Mouse (Mus musculus): ENCODE data around the gene Nfkbia. TPM values are rescaled to one million over a fixed set of nuclear protein-coding genes. Genes with fewer than 3 reads are reported as not detected.

Gene Nfkbia
- total and polyA plus RNA-seq, 3 experiments, result 9.3 to 15.9 TPM; not detected in 1

DNA sequence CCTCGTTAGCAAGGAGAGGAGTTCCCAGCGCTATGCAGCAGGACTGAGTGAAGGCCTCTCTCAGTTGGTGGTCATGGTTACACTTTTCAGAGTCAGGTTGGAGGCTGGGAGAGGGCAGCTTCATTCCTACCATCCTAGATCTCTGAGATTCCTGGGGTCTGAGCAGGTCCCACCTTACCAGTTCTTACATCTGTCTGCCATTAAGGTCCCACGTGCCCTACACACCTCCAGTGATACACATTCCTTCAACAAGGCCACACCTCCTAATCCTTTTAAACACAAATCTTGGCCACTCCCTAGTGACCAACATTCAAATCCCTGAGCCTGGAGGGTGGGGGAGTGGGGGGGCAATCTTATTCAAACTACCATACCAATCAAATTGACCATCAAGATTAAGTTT, 36.3 kb downstream of the Nfkbia start:
- Histone ChIP-seq H3K9ac (ENCODE audit: control insufficient read depth, low read depth, low read length, poor library complexity, severe bottlenecking) (no peak overlapping the region), H3K79me2 (ENCODE audit: control insufficient read depth, insufficient read depth, low read length, poor library complexity) (no peaks in the 10 kb centered on the region), H3K4me1 (ENCODE audit: control insufficient read depth in 1 of 2, insufficient read depth in 2 of 2, low read length in 2 of 2) (peaks cover 0 to 4% of the 10 kb centered on the region in 2 experiments; a peak in 2 of 4 replicates), H3K36me3 (ENCODE audit: control insufficient read depth in 1 of 2, insufficient read depth in 2 of 2, low read length in 2 of 2) (no peaks in the 10 kb centered on the region), H3K4me3 (ENCODE audit: control insufficient read depth in 1 of 2, insufficient read depth in 1 of 2, low read depth in 2 of 2, low read length in 2 of 2) (no peak overlapping the region), H3K27ac (ENCODE audit: control insufficient read depth, low read depth, low read length) (no peak overlapping the region), H3K9me3 (replicated peaks; ENCODE audit: insufficient read depth, low read length) (no peaks in the 10 kb centered on the region), H3K27me3 (ENCODE audit: control insufficient read depth in 1 of 2, insufficient read depth in 2 of 2, low read length in 2 of 2) (peaks cover 17 to 20% of the 10 kb centered on the region in 2 experiments)
- TF ChIP-seq UBTF (IDR thresholded peaks at IDR 0.05; ENCODE audit: borderline replicate concordance, insufficient read depth, low read depth, low read length), result no peak
- no peak for DNase-seq (ENCODE audit: low read depth, low spot score)

DNA sequence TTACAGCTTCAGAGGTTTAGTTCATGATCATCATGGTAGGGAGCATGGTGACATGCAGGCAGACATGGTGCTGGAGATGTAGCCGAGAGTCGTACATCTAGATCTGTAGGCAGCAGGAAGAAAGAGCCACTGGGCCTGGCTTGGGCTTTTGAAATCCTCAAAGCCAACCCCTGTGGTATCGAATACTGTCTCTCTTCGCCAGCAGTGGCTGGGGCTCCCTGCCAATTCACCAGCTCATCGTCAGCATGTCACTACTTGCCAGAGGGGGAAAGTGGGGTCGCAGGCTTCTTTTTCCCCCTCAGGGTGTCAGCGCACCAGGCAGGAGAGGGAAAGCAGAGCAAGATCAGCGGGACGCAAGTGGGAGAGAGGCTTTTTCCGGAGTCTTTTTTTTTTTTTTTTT, 37.2 kb downstream of the Nfkbia start:
- Histone ChIP-seq H3K9ac (ENCODE audit: control insufficient read depth, low read depth, low read length, poor library complexity, severe bottlenecking) (no peak overlapping the region), H3K27me3 (ENCODE audit: control insufficient read depth in 1 of 2, insufficient read depth in 2 of 2, low read length in 2 of 2) (peaks cover 14 to 20% of the 10 kb centered on the region in 2 experiments), H3K79me2 (ENCODE audit: control insufficient read depth, insufficient read depth, low read length, poor library complexity) (no peaks in the 10 kb centered on the region), H3K9me3 (replicated peaks; ENCODE audit: insufficient read depth, low read length) (no peaks in the 10 kb centered on the region), H3K27ac (ENCODE audit: control insufficient read depth, low read depth, low read length) (no peak overlapping the region), H3K36me3 (ENCODE audit: control insufficient read depth in 1 of 2, insufficient read depth in 2 of 2, low read length in 2 of 2) (no peaks in the 10 kb centered on the region; a peak in 1 of 4 replicates), H3K4me1 (ENCODE audit: control insufficient read depth in 1 of 2, insufficient read depth in 2 of 2, low read length in 2 of 2) (peaks cover 0 to 4% of the 10 kb centered on the region in 2 experiments; a peak in 2 of 4 replicates), H3K4me3 (ENCODE audit: control insufficient read depth in 1 of 2, insufficient read depth in 1 of 2, low read depth in 2 of 2, low read length in 2 of 2) (no peak overlapping the region)
- no peak for DNase-seq (ENCODE audit: low read depth, low spot score)
- no peak for TF ChIP-seq CTCF (IDR thresholded peaks at IDR 0.05 in 2 of 3, conservative IDR thresholded peaks at IDR 0.05 in 1 of 3; ENCODE audit: control insufficient read depth in 1 of 3, insufficient read depth in 1 of 3, low read depth in 2 of 3, low read length in 3 of 3, poor library complexity in 1 of 3, severe bottlenecking in 1 of 3)

DNA sequence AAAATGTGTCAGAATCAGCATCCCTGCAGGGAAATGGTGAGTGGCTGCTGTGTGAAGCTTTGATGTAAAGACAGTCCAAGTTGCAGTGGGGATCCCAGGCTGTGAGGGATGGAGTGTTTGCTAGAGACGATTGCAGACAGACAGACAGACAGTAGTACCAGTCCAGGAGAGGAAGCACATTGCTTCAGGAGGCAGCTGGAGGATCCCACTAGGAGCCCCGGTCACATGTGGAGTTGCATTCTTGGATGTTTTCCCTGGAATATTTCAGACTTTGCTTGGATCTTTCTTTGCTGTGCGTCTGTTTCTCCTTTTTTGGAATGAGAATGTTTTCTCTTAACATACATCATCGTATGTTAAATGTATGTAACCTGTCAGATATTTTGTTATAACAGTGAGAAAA, 38.5 kb downstream of the Nfkbia start:
- Histone ChIP-seq H3K4me1 (ENCODE audit: control insufficient read depth in 1 of 2, insufficient read depth in 2 of 2, low read length in 2 of 2) (peaks cover 0 to under 1% of the 10 kb centered on the region in 2 experiments; a peak in 1 of 4 replicates), H3K27ac (ENCODE audit: control insufficient read depth, low read depth, low read length) (no peak overlapping the region), H3K27me3 (ENCODE audit: control insufficient read depth in 1 of 2, insufficient read depth in 2 of 2, low read length in 2 of 2) (peaks cover 14 to 20% of the 10 kb centered on the region in 2 experiments), H3K9me3 (replicated peaks; ENCODE audit: insufficient read depth, low read length) (no peaks in the 10 kb centered on the region), H3K9ac (ENCODE audit: control insufficient read depth, low read depth, low read length, poor library complexity, severe bottlenecking) (no peak overlapping the region), H3K36me3 (ENCODE audit: control insufficient read depth in 1 of 2, insufficient read depth in 2 of 2, low read length in 2 of 2) (no peaks in the 10 kb centered on the region; a peak in 1 of 4 replicates), H3K79me2 (ENCODE audit: control insufficient read depth, insufficient read depth, low read length, poor library complexity) (no peaks in the 10 kb centered on the region), H3K4me3 (ENCODE audit: control insufficient read depth in 1 of 2, insufficient read depth in 1 of 2, low read depth in 2 of 2, low read length in 2 of 2) (no peak overlapping the region)
- TF ChIP-seq HCFC1 (IDR thresholded peaks at IDR 0.05; ENCODE audit: low read depth, low read length), result no peak
- no peak for TF ChIP-seq MEF2A (IDR thresholded peaks at IDR 0.05; ENCODE audit: extremely low read depth, insufficient replicate concordance, low read depth, low read length, poor library complexity, severe bottlenecking)
- TF ChIP-seq GATA1 (IDR thresholded peaks at IDR 0.05; ENCODE audit: low read depth, low read length), result no peak
- TF ChIP-seq TAL1 (IDR thresholded peaks at IDR 0.05; ENCODE audit: low read length), result no peak
- TF ChIP-seq MXI1 (IDR thresholded peaks at IDR 0.05; ENCODE audit: low read depth, low read length), result no peak
- DNase-seq (ENCODE audit: low read depth, low spot score), result no peak

DNA sequence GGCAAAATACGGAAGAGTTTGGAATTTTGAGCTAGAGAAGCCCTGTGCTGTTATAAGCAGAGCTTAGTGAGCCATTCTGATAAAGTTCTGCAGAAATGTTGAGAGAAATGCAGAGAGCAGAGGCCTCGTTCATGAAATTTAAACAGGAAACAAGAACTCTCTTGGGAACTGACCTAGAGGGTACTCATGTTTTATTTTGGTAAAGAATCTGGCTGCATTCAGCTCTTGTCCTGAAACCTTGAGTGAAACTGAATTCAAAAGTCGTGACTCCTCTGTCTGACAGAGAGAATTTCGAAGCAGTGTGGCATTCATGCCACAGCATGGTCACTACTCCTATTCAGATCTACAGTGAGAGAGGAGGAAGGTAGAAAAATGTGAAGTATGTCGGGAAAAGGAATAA, 39.6 kb downstream of the Nfkbia start:
- no peak overlapping the region for H3K27ac ChIP-seq (ENCODE audit: control insufficient read depth, low read depth, low read length)
- DNase-seq (ENCODE audit: low read depth, low spot score), result no peak

More for the DNA sequence above, 39.6 kb downstream of the Nfkbia start:
- Histone ChIP-seq H3K36me3 (ENCODE audit: control insufficient read depth in 1 of 2, insufficient read depth in 2 of 2, low read length in 2 of 2) (no peaks in the 10 kb centered on the region; a peak in 1 of 4 replicates), H3K9me3 (replicated peaks; ENCODE audit: insufficient read depth, low read length) (no peaks in the 10 kb centered on the region), H3K9ac (ENCODE audit: control insufficient read depth, low read depth, low read length, poor library complexity, severe bottlenecking) (no peak overlapping the region), H3K4me3 (ENCODE audit: control insufficient read depth in 1 of 2, insufficient read depth in 1 of 2, low read depth in 2 of 2, low read length in 2 of 2) (no peak overlapping the region), H3K4me1 (ENCODE audit: control insufficient read depth in 1 of 2, insufficient read depth in 2 of 2, low read length in 2 of 2) (no peaks in the 10 kb centered on the region), H3K27me3 (ENCODE audit: control insufficient read depth in 1 of 2, insufficient read depth in 2 of 2, low read length in 2 of 2) (peaks cover 14 to 17% of the 10 kb centered on the region in 2 experiments), H3K79me2 (ENCODE audit: control insufficient read depth, insufficient read depth, low read length, poor library complexity) (no peaks in the 10 kb centered on the region)
- TF ChIP-seq ETS1 (IDR thresholded peaks at IDR 0.05; ENCODE audit: low read depth, low read length), result no peak
- TF ChIP-seq TCF12 (IDR thresholded peaks at IDR 0.05; ENCODE audit: low read depth, low read length), result no peak
- TF ChIP-seq NELFE (IDR thresholded peaks at IDR 0.05; ENCODE audit: low read depth, low read length), result no peak
- no peak for TF ChIP-seq ZNF384 (IDR thresholded peaks at IDR 0.05; ENCODE audit: low read depth, low read length)
- no peak for TF ChIP-seq EP300 (IDR thresholded peaks at IDR 0.05; ENCODE audit: low read depth in 1 of 2, low read length in 2 of 2)
- TF ChIP-seq MYB (IDR thresholded peaks at IDR 0.05; ENCODE audit: low read depth, low read length), result no peak
- no peak for TF ChIP-seq CHD1 (IDR thresholded peaks at IDR 0.05; ENCODE audit: low read depth, low read length)
- TF ChIP-seq ZKSCAN1 (IDR thresholded peaks at IDR 0.05; ENCODE audit: low read depth, low read length), result no peak
- TF ChIP-seq NRF1 (IDR thresholded peaks at IDR 0.05; ENCODE audit: insufficient read depth, low read depth, low read length, poor library complexity, severe bottlenecking), result no peak
- TF ChIP-seq ZC3H11A (IDR thresholded peaks at IDR 0.05; ENCODE audit: low read depth, low read length), result no peak
- no peak for TF ChIP-seq ZMIZ1 (IDR thresholded peaks at IDR 0.05; ENCODE audit: low read depth, low read length)
- TF ChIP-seq HCFC1 (IDR thresholded peaks at IDR 0.05; ENCODE audit: low read depth, low read length), result no peak
- no peak for TF ChIP-seq SMC3 (IDR thresholded peaks at IDR 0.05; ENCODE audit: low read depth, low read length)
